Mouse (Mus musculus) spleen, postnatal 36 days (tissue): ENCODE measurements around the gene Prkaa1.

Experiments
- DNase-seq, 2 experiments: peaks; one replicate each; pipeline ENCODE4 v3.0.0; 2022; ENCODE audit warnings: low spot score in 2 of 2, mixed read lengths in 1 of 2

The Prkaa1 gene

DNA sequence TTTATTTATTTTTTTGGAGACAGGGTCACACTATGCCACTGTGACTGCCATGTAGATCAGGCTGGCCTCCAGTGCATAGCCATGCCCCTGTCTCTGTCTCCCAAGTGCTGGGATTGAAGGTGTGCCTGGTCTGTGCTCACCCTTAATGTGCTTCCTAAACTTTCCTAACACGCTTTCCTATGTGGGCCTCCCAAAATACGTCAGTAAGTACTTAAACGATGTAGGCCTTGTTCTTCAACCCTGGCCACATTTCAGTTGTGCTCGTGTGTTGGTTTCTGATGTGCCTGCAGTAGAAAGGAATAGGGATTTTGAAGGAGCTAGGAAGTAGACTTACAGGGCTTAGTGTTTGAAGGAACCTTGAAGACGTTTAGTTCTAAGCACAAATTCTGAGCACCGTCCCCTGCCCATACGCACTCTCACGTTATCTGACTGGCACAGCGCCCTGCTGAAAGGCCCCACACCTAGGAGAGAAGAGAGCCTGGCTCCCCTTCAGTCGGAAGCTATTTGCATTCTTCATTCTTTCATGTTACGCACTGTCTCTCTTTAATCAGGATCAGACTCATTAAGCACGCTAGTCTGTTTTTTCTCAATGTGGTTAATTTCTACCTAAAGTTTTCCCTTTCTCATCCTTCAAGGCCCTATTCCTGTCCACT, 21.6 kb downstream of the Prkaa1 start:
- DNase-seq, result no peak

DNA sequence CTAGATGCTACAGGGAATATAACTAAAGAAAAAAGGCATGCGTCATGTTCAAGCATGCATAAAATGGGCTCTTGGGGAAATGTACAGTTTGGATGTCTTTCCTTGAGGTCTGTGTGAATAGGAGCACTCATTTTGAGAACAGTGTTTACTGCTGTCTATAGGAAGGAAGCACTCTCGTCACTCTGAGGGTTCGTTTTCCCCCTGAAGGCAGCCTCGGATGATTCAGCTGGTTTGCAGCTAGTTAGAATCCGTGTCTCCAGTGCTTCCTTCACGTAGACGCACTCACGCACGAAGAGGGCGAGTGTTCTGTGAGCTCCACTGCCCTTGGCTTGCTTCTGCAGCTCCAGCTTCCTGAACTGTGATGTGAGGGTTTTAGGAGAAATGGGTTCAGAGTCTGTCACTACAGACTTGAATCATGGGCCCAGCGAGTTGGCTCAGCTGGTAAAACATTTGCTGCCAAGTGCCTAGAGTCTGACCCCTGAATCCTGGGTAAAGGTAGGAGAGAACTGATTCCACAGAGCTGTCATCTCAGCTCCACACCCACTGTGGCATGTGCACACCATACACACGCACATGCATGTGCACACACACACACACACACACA, 29.7 kb downstream of the Prkaa1 start:
- no peak for DNase-seq

DNA sequence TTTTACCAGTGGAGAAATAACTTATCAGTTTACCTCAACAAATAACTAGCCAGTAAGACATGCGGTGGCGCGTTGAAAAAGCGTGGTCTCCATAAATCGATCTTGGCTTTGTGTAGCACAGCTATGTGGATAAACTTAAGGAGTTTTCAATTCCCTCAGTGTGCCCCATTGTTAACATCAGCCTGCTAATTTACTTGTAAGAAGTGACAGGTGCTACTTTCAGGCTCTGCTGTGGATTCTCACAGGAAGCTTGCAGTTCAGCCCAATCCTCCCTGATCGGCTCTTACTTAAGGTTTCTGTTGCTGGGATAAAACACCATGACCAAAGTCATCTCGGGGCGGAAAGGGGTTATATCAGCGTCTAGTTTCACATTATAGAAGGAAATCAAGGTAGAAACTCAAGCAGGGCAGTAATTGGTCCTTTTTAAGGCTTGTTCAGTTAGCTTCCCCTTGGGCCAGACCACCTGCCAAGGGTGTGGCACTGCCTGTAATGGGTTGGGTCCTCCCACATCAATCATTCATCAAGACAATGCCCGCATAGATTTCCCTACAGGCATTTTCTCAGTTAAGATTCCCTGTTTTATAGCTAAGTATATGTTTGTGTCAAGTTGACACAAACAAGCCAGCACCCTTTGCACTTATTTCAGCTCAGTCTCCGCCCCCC, 41.1 kb downstream of the Prkaa1 start:
- DNase-seq, result peak in 1 of 2 experiments; percentile 20

DNA sequence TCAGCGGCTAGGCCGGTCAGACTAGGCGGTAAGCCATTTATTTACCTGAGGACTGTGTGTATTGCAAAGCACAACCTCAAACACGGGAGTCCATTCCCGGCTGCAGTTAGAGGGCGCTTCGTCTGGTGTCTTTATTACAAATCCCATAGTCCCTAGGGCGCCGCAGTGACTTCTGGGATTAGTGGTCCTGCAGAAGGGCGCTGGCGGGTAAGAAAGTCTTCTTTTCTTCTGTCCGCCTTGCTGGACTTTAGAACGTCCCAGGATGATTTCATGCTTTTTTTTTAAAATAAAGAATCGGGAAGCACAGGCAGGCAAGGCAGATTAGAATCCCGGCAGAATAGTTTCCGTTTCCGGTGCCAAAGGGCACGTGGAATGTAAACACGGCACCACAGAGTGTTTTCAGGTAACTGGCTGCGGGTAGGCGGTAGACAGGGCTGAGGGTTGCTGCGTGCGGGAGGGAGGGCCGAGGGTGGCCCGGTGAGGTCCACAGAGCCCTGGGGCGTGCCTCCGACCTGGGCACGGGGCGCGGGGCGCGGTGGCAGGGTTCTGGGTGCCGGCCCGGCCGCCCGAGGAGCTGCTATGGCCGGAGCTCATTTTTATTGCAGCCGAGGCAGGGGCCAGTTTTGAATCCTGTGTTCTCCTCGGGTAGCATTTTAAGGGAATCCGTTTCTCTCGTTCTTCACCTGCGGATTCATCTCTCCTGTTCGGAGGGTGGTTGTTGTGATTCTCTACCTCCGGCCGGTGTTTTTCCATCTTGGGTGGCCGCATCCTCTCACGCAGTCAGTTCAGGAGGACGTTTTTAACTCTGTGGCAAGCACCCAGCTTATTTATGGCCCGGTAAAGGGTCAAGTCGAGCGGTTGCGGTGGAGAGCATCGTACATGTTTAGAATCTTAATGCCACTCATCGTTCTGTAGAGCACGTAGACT, 42.0 kb downstream of the Prkaa1 start, which contains the start of gene Ttc33:
Ttc33 (plus strand) TSS at position 160 of the 927 bp plus-strand sequence.
- DNase-seq, result peak; percentile 75 to 80

DNA sequence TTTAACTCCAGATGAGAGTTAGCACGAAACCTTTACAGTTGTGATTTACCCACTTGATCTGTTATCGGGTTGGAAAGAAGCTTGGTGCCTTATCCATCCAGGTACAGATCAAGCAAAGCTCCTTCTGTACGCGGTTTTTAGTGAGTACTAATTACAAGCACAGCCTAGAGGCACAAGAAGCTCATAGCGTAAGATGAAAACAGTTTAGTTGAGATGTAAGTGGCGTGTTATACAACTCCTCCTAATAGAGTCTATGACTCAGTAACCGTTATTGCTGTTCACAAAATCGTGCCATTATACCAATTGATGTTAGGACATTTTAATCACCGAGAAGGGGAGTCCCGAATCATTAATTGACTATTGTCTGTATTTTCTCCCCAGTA, 42.6 kb downstream of the Prkaa1 start:
- DNase-seq, result no peak

DNA sequence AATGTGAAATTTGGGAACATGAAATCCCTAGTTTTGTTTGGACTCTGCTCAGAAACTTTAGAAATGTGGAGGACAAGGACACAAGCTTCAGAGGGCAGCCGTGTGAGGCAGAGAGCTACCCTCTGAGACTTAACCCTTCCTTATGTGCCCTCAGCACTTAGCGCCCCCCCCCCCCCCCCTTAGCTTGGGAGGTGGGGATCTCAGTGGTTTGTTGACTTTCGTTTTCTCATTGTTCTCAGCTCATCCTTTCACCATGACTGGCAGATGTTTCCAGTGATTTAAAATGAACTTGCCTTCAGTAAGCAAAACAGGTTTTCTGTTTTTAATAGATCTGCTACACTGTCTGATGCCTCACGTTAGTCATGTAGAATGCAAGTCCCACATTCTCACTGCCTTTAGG, 43.5 kb downstream of the Prkaa1 start:
- DNase-seq, result no peak

DNA sequence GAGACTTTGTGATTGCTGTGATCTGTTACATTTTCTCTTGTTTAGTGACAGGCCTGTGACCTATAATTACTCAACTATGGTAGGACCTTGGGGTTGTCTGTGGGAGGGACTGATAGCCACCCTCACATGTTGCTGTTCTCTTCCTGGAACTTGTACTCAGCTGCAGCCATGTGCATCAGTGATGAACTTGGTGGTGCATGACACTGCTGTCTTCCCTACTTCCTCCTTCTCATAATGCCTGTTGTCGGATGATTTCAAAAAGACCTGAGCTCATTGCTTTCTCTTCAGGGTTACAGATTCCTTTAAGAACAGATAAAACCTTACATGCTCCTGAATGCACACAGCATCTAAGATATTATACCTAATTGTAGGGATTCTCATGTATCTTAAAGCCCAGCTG, 44.4 kb downstream of the Prkaa1 start:
- peak; percentile 31 to 38 for DNase-seq

DNA sequence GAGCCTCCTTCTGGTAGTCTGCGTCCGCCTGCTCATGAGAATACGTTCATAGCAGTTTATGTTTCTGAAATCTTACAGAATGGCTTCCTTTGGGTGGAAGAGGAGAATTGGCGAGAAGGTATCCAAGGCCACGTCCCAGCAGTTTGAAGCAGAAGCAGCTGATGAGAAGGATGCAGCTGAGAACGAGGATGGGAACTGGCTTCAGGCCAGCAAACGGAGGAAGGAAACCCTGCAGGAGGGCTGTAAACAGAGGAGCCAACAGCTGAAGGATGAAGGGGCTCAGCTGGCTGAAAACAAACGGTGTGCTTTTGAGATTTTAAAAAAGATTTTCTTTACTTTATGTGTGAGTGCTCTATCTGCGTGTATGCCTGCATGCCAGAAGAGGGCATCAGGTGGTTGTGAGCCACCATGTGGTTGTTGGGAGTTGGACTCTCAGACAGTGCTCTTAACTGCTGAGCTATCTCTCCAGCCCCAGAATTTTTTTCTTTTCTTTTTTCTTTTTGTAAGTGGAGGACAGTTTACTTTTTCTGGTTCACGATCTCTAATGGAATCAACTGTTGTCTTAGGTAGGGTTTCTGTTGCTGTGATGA, 45.9 kb downstream of the Prkaa1 start:
- DNase-seq, result no peak

DNA sequence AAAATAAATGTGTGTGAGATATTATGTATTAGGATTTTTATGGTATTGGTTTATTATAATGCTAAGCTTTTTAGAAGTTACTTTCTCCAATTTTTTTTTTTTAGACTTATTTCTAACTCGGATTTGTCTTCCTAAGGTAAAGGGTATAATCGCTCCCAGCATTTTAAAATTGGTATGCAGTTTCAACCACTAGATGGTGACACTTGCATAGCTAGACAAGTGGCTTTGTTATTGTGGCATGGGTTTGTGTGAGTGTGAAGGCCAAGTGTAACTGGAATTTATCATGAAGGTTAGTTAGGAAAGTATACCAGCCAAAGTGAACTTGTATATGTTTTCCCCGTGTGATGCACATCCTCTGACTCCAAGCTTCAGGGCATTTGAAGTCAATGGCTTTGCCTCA, 50.2 kb downstream of the Prkaa1 start:
- DNase-seq, result no peak

DNA sequence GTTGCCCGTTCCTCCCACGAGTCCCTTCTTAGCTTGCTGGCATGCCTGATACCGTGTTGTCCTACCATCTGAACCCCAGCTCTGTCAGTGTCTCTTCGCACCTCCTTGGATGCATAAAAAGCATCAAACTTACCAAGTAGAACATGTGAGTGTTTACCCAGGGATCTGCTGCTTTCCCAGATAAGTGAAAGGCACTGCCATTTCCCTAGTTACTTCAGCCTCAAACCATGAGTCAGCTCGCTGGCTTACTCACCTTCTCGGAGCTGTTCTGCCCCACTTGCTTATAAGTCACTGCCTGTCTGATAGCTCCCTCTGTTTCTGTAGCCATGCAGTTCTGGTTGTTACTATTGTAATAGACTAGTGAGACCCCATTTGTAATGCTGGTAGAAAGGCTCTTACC, 50.8 kb downstream of the Prkaa1 start:
- no peak for DNase-seq

DNA sequence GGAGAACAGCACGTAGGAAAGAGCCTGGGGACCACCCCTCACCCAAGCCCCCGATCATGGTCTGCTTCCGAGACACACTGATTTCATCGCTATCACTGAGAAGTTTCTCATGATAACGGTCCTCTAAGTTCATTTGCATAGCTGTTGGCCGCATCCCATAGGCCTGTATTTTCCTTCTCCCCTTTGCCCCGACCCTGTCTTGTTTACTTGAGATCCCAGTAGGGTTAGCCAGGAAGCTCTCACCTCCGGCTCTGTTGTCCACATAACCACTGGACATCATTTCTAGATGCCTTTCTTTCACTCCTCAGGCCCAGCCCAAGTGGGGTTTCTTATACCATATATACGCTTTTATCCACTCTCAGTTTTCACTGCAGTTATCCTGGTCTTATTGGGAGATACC, 51.3 kb downstream of the Prkaa1 start:
- no peak for DNase-seq

DNA sequence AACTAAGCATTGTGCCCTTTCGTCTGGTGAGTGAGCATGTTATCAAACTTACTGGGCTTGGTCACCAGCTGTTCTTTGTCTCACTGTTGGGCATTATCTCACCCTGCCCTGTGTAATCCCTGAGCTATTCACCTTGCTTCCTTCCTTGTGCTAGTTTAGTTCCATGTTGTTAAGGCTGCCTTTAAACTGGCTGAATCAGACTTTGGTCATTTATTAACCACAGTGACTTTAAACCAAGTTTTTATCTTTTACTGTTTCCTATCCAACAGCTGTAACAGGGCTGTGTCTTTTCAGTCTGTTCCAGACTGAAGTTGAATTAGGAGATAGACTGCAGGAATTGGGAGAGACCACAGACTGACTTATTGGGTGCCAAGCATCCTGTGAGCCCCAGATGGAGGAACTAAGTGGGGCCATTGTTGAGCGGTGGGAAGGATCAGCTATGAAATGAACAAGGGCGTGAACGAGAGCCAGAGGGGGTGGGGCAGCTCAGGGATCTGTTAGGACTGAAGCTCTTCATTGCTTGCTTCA, 52.4 kb downstream of the Prkaa1 start:
- no peak for DNase-seq

DNA sequence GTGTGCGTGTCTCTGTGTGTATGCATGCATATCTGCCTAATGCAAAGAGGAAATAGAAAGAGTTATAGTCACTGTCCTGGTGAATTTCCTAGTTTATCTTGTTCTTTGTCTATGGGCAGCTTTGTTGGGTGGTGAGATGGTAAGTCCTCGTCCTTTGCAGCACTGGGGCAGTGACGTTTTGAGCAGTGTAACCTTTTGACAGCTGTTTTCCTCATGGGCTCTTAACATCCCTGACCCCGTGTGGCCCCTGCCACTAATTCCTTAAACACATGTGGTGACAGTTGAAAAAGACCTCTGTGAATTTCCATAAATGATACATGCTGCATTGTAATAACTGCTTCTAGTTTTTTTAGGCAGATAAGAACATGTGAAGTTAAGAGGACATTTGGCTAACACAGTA, 53.0 kb downstream of the Prkaa1 start:
- DNase-seq, result no peak

DNA sequence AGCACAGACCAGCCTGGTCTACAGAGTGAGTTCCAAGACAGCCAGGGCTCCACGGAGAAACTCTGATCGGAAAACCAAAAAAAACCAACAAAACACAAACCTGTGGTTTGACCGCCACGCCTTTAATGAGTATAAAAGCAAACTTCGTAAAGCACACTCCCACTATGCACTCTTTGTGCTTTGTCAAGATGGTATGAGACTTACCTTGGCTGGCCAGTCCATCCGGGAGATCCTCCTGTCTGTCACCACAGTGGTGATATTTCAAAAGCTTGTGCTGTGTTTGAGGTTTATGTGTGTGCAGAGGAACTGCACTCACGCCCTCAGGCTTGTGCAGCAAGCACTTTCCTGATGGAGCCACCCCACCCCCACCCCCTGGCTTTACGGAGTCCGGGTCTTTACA, 61.6 kb downstream of the Prkaa1 start:
- DNase-seq, result no peak

DNA sequence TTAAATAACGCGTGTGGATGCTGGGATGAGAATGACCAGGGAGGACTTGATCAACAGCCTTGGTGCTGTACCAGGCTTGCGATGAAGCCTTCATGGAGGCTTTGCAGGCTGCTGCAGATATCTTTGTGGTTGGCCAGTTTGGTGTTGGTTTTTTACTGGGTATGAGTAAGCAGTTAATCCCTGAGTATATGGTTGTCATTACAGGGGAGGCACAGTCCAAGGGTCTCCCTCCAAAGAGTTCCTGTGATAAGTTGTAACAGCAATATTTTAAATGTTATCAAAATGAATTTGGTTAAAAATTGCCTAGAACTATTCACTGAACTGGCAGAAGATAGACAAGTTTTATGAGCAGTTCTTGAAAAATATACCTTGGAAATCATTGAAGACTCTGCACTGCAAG, 65.5 kb downstream of the Prkaa1 start:
- no peak for DNase-seq

DNA sequence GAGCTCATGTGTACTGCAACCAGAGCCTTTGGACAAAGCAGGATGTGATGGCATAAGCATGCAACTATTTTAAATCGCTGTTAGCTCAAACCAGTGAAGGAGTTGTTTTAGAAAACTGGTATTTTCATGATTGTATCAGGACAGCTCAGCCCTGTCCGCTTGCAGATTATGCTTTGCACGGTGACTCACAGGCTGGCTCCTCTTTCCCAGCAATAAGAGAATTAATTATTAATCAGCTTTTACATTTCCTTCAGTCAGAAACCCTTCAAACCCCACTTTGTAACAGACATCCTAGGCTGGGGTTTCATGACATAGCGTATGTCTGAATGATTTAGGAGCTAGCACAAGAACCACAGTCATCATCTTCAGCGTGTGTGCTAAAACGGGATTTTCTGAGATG, 76.8 kb downstream of the Prkaa1 start:
- no peak for DNase-seq

DNA sequence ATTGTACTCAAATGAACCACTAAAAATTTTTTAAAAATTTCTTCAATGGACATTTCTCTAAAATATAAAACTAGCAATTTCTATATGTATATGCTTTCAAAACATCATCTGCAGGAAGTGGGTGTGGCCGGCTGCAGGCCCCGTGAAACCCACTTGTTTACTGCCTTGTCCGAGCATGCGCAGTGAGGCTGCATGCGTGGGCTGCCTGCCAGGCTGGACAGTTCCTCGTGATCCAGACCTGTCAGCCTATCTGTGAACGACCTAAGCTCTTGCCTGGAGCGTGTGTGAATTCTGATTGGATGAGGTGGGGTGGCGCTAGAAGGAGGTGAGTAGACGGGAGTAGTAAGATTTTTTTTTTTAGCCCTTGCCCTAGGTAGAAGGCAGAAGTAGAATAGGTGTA, 87.1 kb downstream of the Prkaa1 start:
- peak; percentile 30 to 41 for DNase-seq
